Mouse (Mus musculus) cerebellum, adult 11-12 months (tissue): ENCODE measurements at regions not wholly inside any gene's neighbourhood (a gene's known extent, or its start where the extent isn't known, plus 50 kb on each side); places are given as distances from the start of the nearest gene placed in this dataset.

Experiments
- DNase-seq: peaks from one replicate; pipeline ENCODE4 v3.0.0; 2022

GRCm38 (mm10) chr12:32273474-32273873 is 65.0 kb upstream of the Pik3cg start:
- DNase-seq = no peak

- no peak for DNase-seq
These were observed 71.4 kb upstream of the Pik3cg start for GRCm38 (mm10) chr12:32279861-32280260.

GRCm38 (mm10) chr12:32280309-32280708 is 71.8 kb upstream of the Pik3cg start:
- no peak for DNase-seq

- DNase-seq = no peak
These were observed 74.1 kb upstream of the Pik3cg start for GRCm38 (mm10) chr12:32282371-32283163.

GRCm38 (mm10) chr12:32285039-32285438 is 76.6 kb upstream of the Pik3cg start:
- DNase-seq = no peak

- DNase-seq = no peak
These were observed 78.2 kb upstream of the Pik3cg start for GRCm38 (mm10) chr12:32286652-32287051.

- DNase-seq = no peak
These were observed 82.7 kb upstream of the Pik3cg start for GRCm38 (mm10) chr12:32291145-32291544.

- DNase-seq = peak; percentile 13
These were observed 83.7 kb upstream of the Pik3cg start for GRCm38 (mm10) chr12:32291962-32292748.

DNA sequence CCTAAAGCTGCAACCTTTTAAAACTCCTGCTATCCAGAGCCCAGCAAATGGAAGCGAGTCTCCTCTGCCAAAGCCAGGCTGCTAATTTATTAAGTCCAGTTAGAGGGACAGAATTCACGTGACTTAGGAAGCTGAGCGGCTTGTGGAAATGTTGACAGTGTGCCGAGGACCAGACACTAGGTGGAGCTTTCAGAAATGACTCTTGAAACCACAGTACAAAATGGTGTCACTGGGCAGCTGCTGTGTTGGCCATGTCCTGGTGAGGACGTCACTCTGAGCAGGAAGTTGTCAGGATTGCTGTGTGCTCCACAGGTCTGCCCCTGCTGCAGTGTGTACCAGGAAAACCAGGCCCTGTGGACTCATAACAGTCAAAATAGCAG is 84.3 kb upstream of the Pik3cg start:
- no peak for DNase-seq

DNA sequence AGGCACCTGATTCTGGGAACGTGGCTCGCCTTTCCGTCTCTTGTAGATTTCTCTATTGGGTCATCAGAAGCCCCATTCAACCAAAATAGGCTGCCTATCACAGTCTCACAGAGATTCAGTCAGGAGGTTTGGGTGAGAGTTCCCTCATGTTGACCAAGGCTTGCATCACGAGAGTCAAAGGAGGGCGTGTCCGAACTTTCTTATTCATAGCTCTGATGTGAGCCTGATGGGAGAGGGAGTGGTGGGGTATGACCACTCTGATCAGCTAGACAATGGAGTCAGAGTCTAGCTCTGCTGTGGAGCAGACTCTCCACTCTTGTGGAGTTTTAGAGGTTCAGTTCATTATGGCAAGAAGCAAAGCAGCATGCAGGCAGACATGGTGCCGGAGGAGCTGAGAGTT is 81.1 kb upstream of the Ccdc71l start:
- no peak for DNase-seq

- no peak for DNase-seq
These were observed 78.8 kb upstream of the Ccdc71l start for GRCm38 (mm10) chr12:32299714-32300113.

GRCm38 (mm10) chr12:32305736-32306135 is 72.8 kb upstream of the Ccdc71l start:
- DNase-seq = no peak

GRCm38 (mm10) chr12:32306326-32306725 is 72.2 kb upstream of the Ccdc71l start:
- DNase-seq = no peak

GRCm38 (mm10) chr12:32307280-32308006 is 71.1 kb upstream of the Ccdc71l start:
- DNase-seq = no peak

GRCm38 (mm10) chr12:32315099-32315783 is 63.3 kb upstream of the Ccdc71l start:
- no peak for DNase-seq
